Mouse (Mus musculus): ENCODE data around the gene E130116L18Rik. TPM values are rescaled to one million over a fixed set of nuclear protein-coding genes. Genes with fewer than 3 reads are reported as not detected.
A peak's percentile ranks its signal among the peaks of the same experiment; 100 is the strongest.

E130116L18Rik gene
- not detected in 2 replicates for polyA plus RNA-seq (2016; fragmentation: Nextera tagmentation; extraction: Ambion mirVana)

- H3K9me3 ChIP-seq, result no peaks in the 10 kb centered on the region
- peak within 1 kb of the TSS; percentile 87 for H3K9ac ChIP-seq
- peak within 1 kb of the TSS; percentile 86 for H3K27ac ChIP-seq
- no peaks in the 10 kb centered on the region for H3K27me3 ChIP-seq
- peak within 1 kb of the TSS; percentile 69 for H3K4me3 ChIP-seq (replicated peaks)
- WGBS, result 5% methylated on average over 71 of the region's 72 CpGs
- peak; percentile 97 for ATAC-seq (ENCODE audit: low FRiP score)
- no peaks in the 10 kb centered on the region for H3K36me3 ChIP-seq (replicated peaks)
- H3K4me2 ChIP-seq, result peak within 1 kb of the TSS; percentile 60
- peaks cover 8% of the 10 kb centered on the region for H3K4me1 ChIP-seq
Measured at GRCm38 (mm10) chr5:25222752-25223702, at the start of gene E130116L18Rik. Gene E130116L18Rik (minus strand): TSS chr5:25223153.

GRCm38 (mm10) chr5:25268258-25268888, 45.4 kb upstream of the E130116L18Rik start:
- Histone ChIP-seq H3K4me2 (no peak overlapping the region), H3K9ac (no peak overlapping the region), H3K36me3 (replicated peaks) (peaks cover 60% of the 10 kb centered on the region), H3K4me3 (replicated peaks) (no peak overlapping the region), H3K9me3 (no peaks in the 10 kb centered on the region), H3K4me1 (no peaks in the 10 kb centered on the region), H3K27ac (no peak overlapping the region), H3K27me3 (no peaks in the 10 kb centered on the region)
- no peak for ATAC-seq (ENCODE audit: low FRiP score)
- 93% methylated on average over 4 of the region's 4 CpGs for WGBS

GRCm38 (mm10) chr5:25262266-25262665, 39.3 kb upstream of the E130116L18Rik start:
- H3K9ac ChIP-seq, result no peak overlapping the region
- no peak overlapping the region for H3K4me3 ChIP-seq (replicated peaks)
- no peaks in the 10 kb centered on the region for H3K4me1 ChIP-seq
- H3K36me3 ChIP-seq (replicated peaks), result peaks cover 78% of the 10 kb centered on the region
- no peaks in the 10 kb centered on the region for H3K9me3 ChIP-seq
- 95% methylated on average over 7 of the region's 7 CpGs for WGBS
- ATAC-seq (ENCODE audit: low FRiP score), result no peak
- H3K27ac ChIP-seq, result no peak overlapping the region
- no peaks in the 10 kb centered on the region for H3K27me3 ChIP-seq
- no peak overlapping the region for H3K4me2 ChIP-seq

- H3K9ac ChIP-seq, result no peak overlapping the region
- H3K27me3 ChIP-seq, result no peaks in the 10 kb centered on the region
- no peaks in the 10 kb centered on the region for H3K9me3 ChIP-seq
- H3K36me3 ChIP-seq (replicated peaks), result peaks cover 75% of the 10 kb centered on the region
- no peak for ATAC-seq (ENCODE audit: low FRiP score)
- H3K4me2 ChIP-seq, result no peak overlapping the region
- H3K4me3 ChIP-seq (replicated peaks), result no peak overlapping the region
- 90% methylated on average over 6 of the region's 6 CpGs for WGBS
- no peaks in the 10 kb centered on the region for H3K4me1 ChIP-seq
- H3K27ac ChIP-seq, result no peak overlapping the region
Measured at GRCm38 (mm10) chr5:25261452-25261851, 38.5 kb upstream of the E130116L18Rik start.

GRCm38 (mm10) chr5:25256686-25257085, 33.7 kb upstream of the E130116L18Rik start:
- no peaks in the 10 kb centered on the region for H3K27me3 ChIP-seq
- 83% methylated on average over 2 of the region's 2 CpGs for WGBS
- H3K36me3 ChIP-seq (replicated peaks), result peaks cover 65% of the 10 kb centered on the region
- no peaks in the 10 kb centered on the region for H3K9me3 ChIP-seq
- no peak overlapping the region for H3K9ac ChIP-seq
- no peak for ATAC-seq (ENCODE audit: low FRiP score)
- H3K27ac ChIP-seq, result no peak overlapping the region
- H3K4me3 ChIP-seq (replicated peaks), result no peak overlapping the region
- no peaks in the 10 kb centered on the region for H3K4me1 ChIP-seq
- no peak overlapping the region for H3K4me2 ChIP-seq

- H3K9me3 ChIP-seq, result no peaks in the 10 kb centered on the region
- no peak overlapping the region for H3K4me2 ChIP-seq
- 92% methylated on average over 4 of the region's 4 CpGs for WGBS
- H3K4me1 ChIP-seq, result no peaks in the 10 kb centered on the region
- H3K27ac ChIP-seq, result no peak overlapping the region
- peaks cover 77% of the 10 kb centered on the region for H3K36me3 ChIP-seq (replicated peaks)
- H3K4me3 ChIP-seq (replicated peaks), result no peak overlapping the region
- no peak for ATAC-seq (ENCODE audit: low FRiP score)
- H3K9ac ChIP-seq, result no peak overlapping the region
- no peaks in the 10 kb centered on the region for H3K27me3 ChIP-seq
Measured at GRCm38 (mm10) chr5:25254491-25254890, 31.5 kb upstream of the E130116L18Rik start.

- peaks cover 62% of the 10 kb centered on the region for H3K36me3 ChIP-seq (replicated peaks)
- no peak overlapping the region for H3K9ac ChIP-seq
- WGBS, result 93% methylated on average over 8 of the region's 8 CpGs
- no peak overlapping the region for H3K27ac ChIP-seq
- ATAC-seq (ENCODE audit: low FRiP score), result no peak
- no peaks in the 10 kb centered on the region for H3K9me3 ChIP-seq
- H3K4me2 ChIP-seq, result no peak overlapping the region
- no peak overlapping the region for H3K4me3 ChIP-seq (replicated peaks)
- H3K4me1 ChIP-seq, result no peaks in the 10 kb centered on the region
- H3K27me3 ChIP-seq, result no peaks in the 10 kb centered on the region
Measured at GRCm38 (mm10) chr5:25252825-25253544, 30.0 kb upstream of the E130116L18Rik start.

GRCm38 (mm10) chr5:25252423-25252822, 29.5 kb upstream of the E130116L18Rik start:
- Histone ChIP-seq H3K4me1 (no peaks in the 10 kb centered on the region), H3K4me3 (replicated peaks) (no peak overlapping the region), H3K36me3 (replicated peaks) (peaks cover 56% of the 10 kb centered on the region), H3K27me3 (no peaks in the 10 kb centered on the region), H3K9me3 (no peaks in the 10 kb centered on the region), H3K9ac (no peak overlapping the region), H3K4me2 (no peak overlapping the region), H3K27ac (no peak overlapping the region)
- no peak for ATAC-seq (ENCODE audit: low FRiP score)
- WGBS, result 89% methylated on average over 2 of the region's 2 CpGs

GRCm38 (mm10) chr5:25247036-25247435, 24.1 kb upstream of the E130116L18Rik start:
- H3K4me2 ChIP-seq, result no peak overlapping the region
- no peak overlapping the region for H3K9ac ChIP-seq
- H3K9me3 ChIP-seq, result no peaks in the 10 kb centered on the region
- no peaks in the 10 kb centered on the region for H3K27me3 ChIP-seq
- ATAC-seq (ENCODE audit: low FRiP score), result no peak
- H3K36me3 ChIP-seq (replicated peaks), result peaks cover 22% of the 10 kb centered on the region
- H3K4me3 ChIP-seq (replicated peaks), result no peak overlapping the region
- no peak overlapping the region for H3K27ac ChIP-seq
- H3K4me1 ChIP-seq, result no peaks in the 10 kb centered on the region
- 84% methylated on average over 3 of the region's 3 CpGs for WGBS

GRCm38 (mm10) chr5:25246473-25246865, 23.5 kb upstream of the E130116L18Rik start:
- no peak for ATAC-seq (ENCODE audit: low FRiP score)
- H3K4me2 ChIP-seq, result no peak overlapping the region
- no peak overlapping the region for H3K9ac ChIP-seq
- no peak overlapping the region for H3K27ac ChIP-seq
- H3K4me1 ChIP-seq, result no peaks in the 10 kb centered on the region
- H3K9me3 ChIP-seq, result no peaks in the 10 kb centered on the region
- no peak overlapping the region for H3K4me3 ChIP-seq (replicated peaks)
- 77% methylated on average over 1 of the region's 1 CpGs for WGBS
- H3K36me3 ChIP-seq (replicated peaks), result peaks cover 16% of the 10 kb centered on the region
- no peaks in the 10 kb centered on the region for H3K27me3 ChIP-seq

GRCm38 (mm10) chr5:25245806-25246472, 23.0 kb upstream of the E130116L18Rik start:
- 88% methylated on average over 10 of the region's 10 CpGs for WGBS
- Histone ChIP-seq H3K27ac (no peak overlapping the region), H3K4me3 (replicated peaks) (no peak overlapping the region), H3K9me3 (no peaks in the 10 kb centered on the region), H3K27me3 (no peaks in the 10 kb centered on the region), H3K9ac (no peak overlapping the region), H3K36me3 (replicated peaks) (peaks cover 11% of the 10 kb centered on the region), H3K4me1 (no peaks in the 10 kb centered on the region), H3K4me2 (no peak overlapping the region)
- no peak for ATAC-seq (ENCODE audit: low FRiP score)

GRCm38 (mm10) chr5:25243101-25243500, 20.1 kb upstream of the E130116L18Rik start:
- ATAC-seq (ENCODE audit: low FRiP score), result no peak
- no peaks in the 10 kb centered on the region for H3K27me3 ChIP-seq
- H3K27ac ChIP-seq, result no peak overlapping the region
- H3K4me1 ChIP-seq, result no peaks in the 10 kb centered on the region
- H3K4me2 ChIP-seq, result no peak overlapping the region
- 96% methylated on average over 6 of the region's 6 CpGs for whole genome bisulfite sequencing
- H3K9ac ChIP-seq, result no peak overlapping the region
- peaks cover 7% of the 10 kb centered on the region for H3K36me3 ChIP-seq (replicated peaks)
- no peak overlapping the region for H3K4me3 ChIP-seq (replicated peaks)
- H3K9me3 ChIP-seq, result no peaks in the 10 kb centered on the region

Measured in forebrain, embryonic 12.5 days (tissue).